Mouse (Mus musculus) v-Abl transformed pro-B cells (cell line): ENCODE measurements at regions not wholly inside any gene's neighbourhood (a gene's known extent, or its start where the extent isn't known, plus 50 kb on each side); places are given as distances from the start of the nearest gene placed in this dataset.

ENCODE experiments used
- in situ Hi-C, 2 experiments: fragments of 400-800 bp; cut with MboI; formaldehyde crosslinking; loops; one replicate each; pipeline ENCODE4 v1.15.1; 2025; ENCODE audit not compliant: unreplicated experiment in 2 of 2

GRCm38 (mm10) chr10:119395048-119395447 is 58.6 kb upstream of the Grip1 start:
- in situ Hi-C loops = no loop called here

GRCm38 (mm10) chr10:119387924-119388323 is 65.7 kb upstream of the Grip1 start:
- in situ Hi-C loops = loop anchor here in 1 of 2 experiments (10.0 kb wide), 2 partner anchors 217 to 737 kb away; no protein-coding TSS in a partner anchor

- in situ Hi-C loops = loop anchor here in 1 of 2 experiments (10.0 kb wide), 2 partner anchors 223 to 743 kb away; no protein-coding TSS in a partner anchor
Observed at GRCm38 (mm10) chr10:119382257-119382656, 71.4 kb upstream of the Grip1 start.

GRCm38 (mm10) chr10:119368566-119368965 is 85.1 kb upstream of the Grip1 start:
- in situ Hi-C loops = loop anchor here (10.0 to 25.0 kb wide), 3 partner anchors 419 to 1214 kb away; no protein-coding TSS in a partner anchor

GRCm38 (mm10) chr10:119363616-119364015 is 90.0 kb upstream of the Grip1 start:
- in situ Hi-C loops = loop anchor here (5.0 to 25.0 kb wide), 4 partner anchors 424 to 1211 kb away; no protein-coding TSS in a partner anchor

GRCm38 (mm10) chr10:119358730-119359292 is 94.8 kb upstream of the Grip1 start:
- in situ Hi-C loops = loop anchor here (25.0 kb wide), 2 partner anchors 428 to 772 kb away; no protein-coding TSS in a partner anchor

GRCm38 (mm10) chr10:119342317-119343114 is 102.7 kb upstream of the Cand1 start:
- in situ Hi-C loops = no loop called here

- in situ Hi-C loops = no loop called here
Observed at GRCm38 (mm10) chr10:119340323-119340722, 100.5 kb upstream of the Cand1 start.

GRCm38 (mm10) chr10:119326912-119327311 is 87.1 kb upstream of the Cand1 start:
- in situ Hi-C loops = no loop called here

- in situ Hi-C loops = no loop called here
Observed at GRCm38 (mm10) chr10:119319953-119320352, 80.1 kb upstream of the Cand1 start.

- in situ Hi-C loops = no loop called here
Observed at GRCm38 (mm10) chr10:119318416-119318815, 78.6 kb upstream of the Cand1 start.

- in situ Hi-C loops = no loop called here
Observed at GRCm38 (mm10) chr10:119311578-119311977, 71.7 kb upstream of the Cand1 start.

- in situ Hi-C loops = no loop called here
Observed at GRCm38 (mm10) chr10:119295740-119296139, 55.9 kb upstream of the Cand1 start.

GRCm38 (mm10) chr10:119294454-119295149 is 54.7 kb upstream of the Cand1 start:
- in situ Hi-C loops = no loop called here

- in situ Hi-C loops = no loop called here
Observed at GRCm38 (mm10) chr10:119293372-119293771, 53.5 kb upstream of the Cand1 start.
